Mouse (Mus musculus): ENCODE data around the gene Crip2. TPM values are rescaled to one million over a fixed set of nuclear protein-coding genes. Genes with fewer than 3 reads are reported as not detected.

The Crip2 gene
- polyA plus RNA-seq (2012; rRNA removed), result 137 and 141 TPM in 2 replicates

DNA sequence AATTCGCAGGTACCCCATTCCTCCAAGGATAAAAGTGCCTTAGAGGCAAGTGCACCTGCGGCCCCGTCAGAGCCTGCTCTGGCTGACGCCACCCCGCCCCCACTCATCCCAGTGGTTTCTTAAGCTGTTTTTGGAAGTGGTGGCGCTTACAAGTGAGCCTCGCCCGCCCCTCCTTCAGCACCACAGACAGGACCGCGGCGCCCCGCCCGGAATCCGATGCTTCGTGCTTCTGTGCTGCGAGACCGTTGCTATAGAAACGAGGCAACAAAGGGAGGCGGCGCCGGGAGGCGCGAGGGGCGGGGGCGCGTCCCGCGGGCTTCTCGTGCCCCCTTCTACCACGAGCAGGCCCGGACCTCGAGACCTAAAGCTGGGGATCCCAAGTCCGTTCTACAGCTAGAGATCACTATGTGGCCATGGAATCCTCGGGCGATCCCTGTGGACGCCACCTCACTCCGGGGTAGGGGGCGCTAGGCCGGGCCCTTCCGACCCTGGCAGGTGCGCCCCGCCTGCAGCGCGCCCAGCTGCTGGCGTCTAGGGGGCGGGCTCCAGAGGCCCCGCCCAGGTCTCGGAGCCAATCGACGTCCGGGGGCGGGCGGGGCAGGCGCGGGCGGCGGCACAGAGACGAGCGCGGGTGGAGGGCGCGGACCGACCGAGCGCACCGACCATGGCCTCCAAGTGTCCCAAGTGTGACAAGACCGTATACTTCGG is at the start of gene Crip2:
Crip2 (plus strand) TSS at position 329 of the 708 bp plus-strand sequence.
- Histone ChIP-seq H3K27ac (ENCODE audit: insufficient read depth, low read length) (peak within 1 kb of the TSS; percentile 56), H3K36me3 (ENCODE audit: control insufficient read depth, insufficient read depth, low read length) (peaks cover 14% of the 10 kb centered on the region), H3K4me3 (ENCODE audit: extremely low read depth, insufficient read depth, insufficient read length) (peak within 1 kb of the TSS; percentile 61), H3K4me1 (ENCODE audit: control insufficient read depth, insufficient read depth, insufficient read length) (peaks cover 9% of the 10 kb centered on the region; the same call in 1 of the 2 replicates), H3K27me3 (ENCODE audit: control insufficient read depth, insufficient read depth, low read length) (0 out of 2 replicates have a peak, but pooled peaks cover 3% of the 10 kb centered on the region)
- TF ChIP-seq CTCF (IDR thresholded peaks at IDR 0.05; ENCODE audit: extremely low read depth, insufficient read depth, insufficient read length, insufficient replicate concordance), result no peak
- TF ChIP-seq POLR2A (IDR thresholded peaks at IDR 0.05; ENCODE audit: low read depth, low read length), result no peak
- WGBS, result 2% methylated on average over 68 of the region's 68 CpGs
- DNase-seq (ENCODE audit: low read depth in 1 of 2, low spot score in 2 of 2), result peak; percentile 73 to 79

DNA sequence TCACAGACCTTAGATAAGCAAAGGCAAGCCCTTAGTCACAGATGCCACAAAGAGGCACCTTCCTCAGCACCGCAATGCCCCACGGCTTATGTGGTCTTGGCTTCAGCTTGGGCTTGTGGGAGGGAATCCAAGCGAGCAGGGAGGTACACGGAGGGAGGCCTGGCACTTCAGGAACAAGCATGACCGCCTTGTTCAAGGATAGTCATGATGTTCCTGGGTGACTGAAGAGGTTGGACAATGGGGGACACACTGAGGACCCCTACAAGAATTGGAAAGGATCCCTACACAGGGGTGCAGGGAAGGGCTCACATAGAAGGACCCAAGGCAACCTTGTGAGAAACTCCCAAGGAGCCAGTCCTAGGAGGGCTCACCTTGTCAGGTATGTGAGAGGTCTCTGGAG is 43.0 kb upstream of the Crip2 start:
- 87% methylated on average over 5 of the region's 5 CpGs for WGBS
- Histone ChIP-seq H3K27ac (ENCODE audit: insufficient read depth, low read length) (no peak overlapping the region), H3K27me3 (ENCODE audit: control insufficient read depth, insufficient read depth, low read length) (no peaks in the 10 kb centered on the region; the same call in 1 of the 2 replicates), H3K36me3 (ENCODE audit: control insufficient read depth, insufficient read depth, low read length) (no peaks in the 10 kb centered on the region), H3K4me3 (ENCODE audit: extremely low read depth, insufficient read depth, insufficient read length) (no peak overlapping the region), H3K4me1 (ENCODE audit: control insufficient read depth, insufficient read depth, insufficient read length) (peaks cover 17% of the 10 kb centered on the region; the same call in 1 of the 2 replicates)
- TF ChIP-seq CTCF (IDR thresholded peaks at IDR 0.05; ENCODE audit: extremely low read depth, insufficient read depth, insufficient read length, insufficient replicate concordance), result no peak
- no peak for TF ChIP-seq POLR2A (IDR thresholded peaks at IDR 0.05; ENCODE audit: low read depth, low read length)
- DNase-seq (ENCODE audit: low read depth in 1 of 2, low spot score in 2 of 2), result no peak

DNA sequence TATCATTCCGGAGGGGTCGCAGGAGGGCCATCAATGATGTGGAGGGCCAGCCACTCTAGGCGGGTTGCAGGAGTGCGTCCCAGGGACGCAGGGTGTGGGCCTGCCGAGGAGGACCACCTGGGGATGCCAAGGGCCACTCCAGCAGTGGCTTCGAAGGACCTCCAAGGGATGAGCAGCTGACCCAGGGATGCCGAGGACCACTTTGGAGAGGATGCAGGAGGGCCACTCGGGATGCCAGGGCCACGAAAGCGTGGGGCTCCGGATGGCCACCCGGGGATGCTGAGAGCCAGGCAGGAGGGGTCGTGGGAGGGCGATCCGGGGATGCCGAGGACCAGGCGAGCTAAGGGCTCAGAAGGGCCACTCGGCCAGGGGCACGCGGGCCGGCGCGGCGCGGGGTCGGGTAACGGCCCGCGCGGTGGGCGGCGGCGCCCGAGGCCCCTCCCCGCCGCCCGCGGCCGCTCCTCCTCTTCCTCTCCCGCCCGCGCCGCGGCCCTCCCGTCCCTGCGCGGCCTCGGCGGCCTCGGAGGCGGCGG is 42.2 kb upstream of the Crip2 start, which contains the start of gene Mta1:
Mta1 (plus strand) TSS at position 530 of the 533 bp plus-strand sequence.
- peak in 1 of 2 experiments; percentile 37 for DNase-seq (ENCODE audit: low read depth in 1 of 2, low spot score in 2 of 2)
- 10% methylated on average over 34 of the region's 53 CpGs for WGBS
- TF ChIP-seq CTCF (IDR thresholded peaks at IDR 0.05; ENCODE audit: extremely low read depth, insufficient read depth, insufficient read length, insufficient replicate concordance) (no peak), POLR2A (IDR thresholded peaks at IDR 0.05; ENCODE audit: low read depth, low read length) (no peak)
- Histone ChIP-seq H3K4me3 (ENCODE audit: extremely low read depth, insufficient read depth, insufficient read length) (peak within 1 kb of the TSS; percentile 76), H3K27me3 (ENCODE audit: control insufficient read depth, insufficient read depth, low read length) (no peaks in the 10 kb centered on the region; the same call in 1 of the 2 replicates), H3K36me3 (ENCODE audit: control insufficient read depth, insufficient read depth, low read length) (no peaks in the 10 kb centered on the region), H3K27ac (ENCODE audit: insufficient read depth, low read length) (peak within 1 kb of the TSS; percentile 24; the same call in 1 of the 2 replicates), H3K4me1 (ENCODE audit: control insufficient read depth, insufficient read depth, insufficient read length) (peaks cover 17% of the 10 kb centered on the region; the same call in 1 of the 2 replicates)

DNA sequence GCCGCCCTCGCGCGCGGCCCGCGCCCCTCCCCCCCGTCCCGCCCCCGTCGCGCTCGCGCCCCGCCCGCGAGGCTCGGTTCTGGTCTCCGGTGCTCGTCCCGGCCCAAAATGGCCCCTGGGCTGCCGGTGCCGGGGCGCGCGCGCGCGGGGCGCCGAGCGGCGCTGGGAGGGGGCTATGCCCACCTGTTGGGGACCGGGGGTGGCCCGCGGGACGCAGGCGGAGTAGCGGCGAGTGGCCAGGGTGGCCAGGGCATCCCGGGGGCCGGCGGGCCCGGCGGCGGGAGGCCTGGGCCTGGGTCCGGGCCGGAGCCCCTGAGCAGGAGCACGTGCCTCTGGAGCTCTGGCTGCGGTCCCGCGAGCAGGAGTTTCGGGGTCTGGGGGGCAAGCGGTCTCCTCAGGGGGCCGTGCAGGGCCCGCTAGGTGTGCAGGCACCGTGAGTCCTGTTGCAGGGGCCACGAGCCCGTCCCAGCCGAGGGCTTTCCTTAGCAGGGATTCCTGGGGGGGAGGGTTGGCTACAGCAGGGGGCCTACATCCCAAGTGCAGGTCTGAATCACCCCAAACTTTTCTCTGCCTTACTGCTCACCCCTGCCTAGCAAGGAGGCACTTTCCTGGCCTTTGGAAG is 41.4 kb upstream of the Crip2 start:
- Histone ChIP-seq H3K27me3 (ENCODE audit: control insufficient read depth, insufficient read depth, low read length) (no peaks in the 10 kb centered on the region; the same call in 1 of the 2 replicates), H3K4me3 (ENCODE audit: extremely low read depth, insufficient read depth, insufficient read length) (peak overlapping the region; percentile 73), H3K27ac (ENCODE audit: insufficient read depth, low read length) (0 out of 2 replicates have a peak overlapping the region, but pooled peaks have one; percentile 24), H3K36me3 (ENCODE audit: control insufficient read depth, insufficient read depth, low read length) (no peaks in the 10 kb centered on the region), H3K4me1 (ENCODE audit: control insufficient read depth, insufficient read depth, insufficient read length) (peaks cover 17% of the 10 kb centered on the region; the same call in 1 of the 2 replicates)
- WGBS, result 2% methylated on average over 57 of the region's 60 CpGs
- no peak for TF ChIP-seq POLR2A (IDR thresholded peaks at IDR 0.05; ENCODE audit: low read depth, low read length)
- no peak for TF ChIP-seq CTCF (IDR thresholded peaks at IDR 0.05; ENCODE audit: extremely low read depth, insufficient read depth, insufficient read length, insufficient replicate concordance)
- peak in 1 of 2 experiments; percentile 10 for DNase-seq (ENCODE audit: low read depth in 1 of 2, low spot score in 2 of 2)

DNA sequence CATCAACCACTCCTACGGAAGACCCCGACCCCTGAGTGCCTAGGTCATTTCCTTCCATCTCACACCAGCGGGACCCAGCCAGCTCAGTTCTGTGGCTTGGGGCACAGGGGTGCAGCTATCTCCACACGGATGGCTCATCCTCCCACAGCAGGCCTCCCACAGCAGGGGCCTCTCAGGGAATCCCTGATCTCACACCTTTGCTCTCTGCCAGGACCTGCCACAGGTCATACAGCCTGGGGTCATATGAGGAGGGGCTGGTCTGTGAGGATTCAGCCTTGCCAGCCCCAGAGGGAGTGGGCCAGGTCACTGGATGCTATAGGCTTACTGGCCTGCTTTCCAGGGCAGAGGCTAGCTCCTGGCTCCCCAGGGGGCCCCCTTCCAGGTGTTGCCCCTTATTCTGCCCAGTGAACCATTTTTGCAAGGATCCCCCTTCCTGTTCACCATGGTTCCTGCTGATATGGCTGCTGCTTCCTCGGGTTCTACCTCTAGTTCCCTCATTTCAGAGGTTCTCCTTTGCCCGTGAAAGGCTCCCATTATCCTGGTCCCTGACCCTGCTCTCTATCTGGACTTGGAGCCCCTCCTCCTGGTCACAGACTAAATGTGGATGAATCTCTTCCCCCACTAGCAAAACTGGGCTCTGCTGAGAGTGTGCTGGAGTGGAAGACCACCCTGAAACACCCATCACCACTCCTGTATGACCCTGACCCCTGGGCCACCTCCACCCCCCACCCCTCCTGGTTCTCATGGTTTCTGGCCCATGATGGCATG is 40.4 kb upstream of the Crip2 start:
- Histone ChIP-seq H3K27ac (ENCODE audit: insufficient read depth, low read length) (no peak overlapping the region), H3K4me1 (ENCODE audit: control insufficient read depth, insufficient read depth, insufficient read length) (peaks cover 17% of the 10 kb centered on the region; the same call in 1 of the 2 replicates), H3K27me3 (ENCODE audit: control insufficient read depth, insufficient read depth, low read length) (no peaks in the 10 kb centered on the region; the same call in 1 of the 2 replicates), H3K36me3 (ENCODE audit: control insufficient read depth, insufficient read depth, low read length) (no peaks in the 10 kb centered on the region), H3K4me3 (ENCODE audit: extremely low read depth, insufficient read depth, insufficient read length) (no peak overlapping the region)
- 32% methylated on average over 6 of the region's 6 CpGs for WGBS
- no peak for TF ChIP-seq CTCF (IDR thresholded peaks at IDR 0.05; ENCODE audit: extremely low read depth, insufficient read depth, insufficient read length, insufficient replicate concordance)
- no peak for TF ChIP-seq POLR2A (IDR thresholded peaks at IDR 0.05; ENCODE audit: low read depth, low read length)
- DNase-seq (ENCODE audit: low read depth in 1 of 2, low spot score in 2 of 2), result no peak

DNA sequence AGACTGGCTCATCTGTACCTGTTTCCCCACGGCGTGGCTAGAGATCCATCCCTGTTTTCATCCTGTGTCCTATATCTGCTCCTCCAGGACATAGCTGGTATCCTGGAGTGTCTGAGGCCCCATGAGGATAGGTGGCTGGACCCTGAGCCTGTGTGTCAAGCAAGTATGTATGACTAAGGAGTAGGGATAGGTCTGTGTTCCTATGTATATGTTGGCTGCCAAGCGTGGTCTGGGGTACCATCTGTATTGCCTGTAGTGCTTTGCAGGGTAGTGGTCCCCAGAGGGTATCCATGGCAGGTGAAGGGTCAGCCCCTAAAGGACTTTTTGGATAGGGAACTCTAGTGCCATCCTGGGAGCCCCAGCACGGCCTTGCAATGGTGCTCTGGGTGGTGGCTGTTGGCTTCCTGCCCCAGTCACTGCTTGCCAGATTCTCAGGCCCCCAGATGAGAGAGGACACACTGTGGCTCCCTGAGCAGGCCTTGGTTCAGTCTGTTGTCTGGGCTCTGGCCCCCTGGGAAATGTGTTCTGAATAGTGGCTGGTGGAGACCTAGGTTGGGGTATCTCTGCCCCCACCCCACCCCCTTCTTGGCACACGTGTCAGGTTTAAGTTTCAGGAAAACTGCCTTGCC is 39.5 kb upstream of the Crip2 start:
- H3K36me3 ChIP-seq (ENCODE audit: control insufficient read depth, insufficient read depth, low read length), result no peaks in the 10 kb centered on the region
- H3K4me3 ChIP-seq (ENCODE audit: extremely low read depth, insufficient read depth, insufficient read length), result no peak overlapping the region
- no peaks in the 10 kb centered on the region; the same call in 1 of the 2 replicates for H3K27me3 ChIP-seq (ENCODE audit: control insufficient read depth, insufficient read depth, low read length)
- TF ChIP-seq CTCF (IDR thresholded peaks at IDR 0.05; ENCODE audit: extremely low read depth, insufficient read depth, insufficient read length, insufficient replicate concordance) (no peak), POLR2A (IDR thresholded peaks at IDR 0.05; ENCODE audit: low read depth, low read length) (no peak)
- WGBS, result 60% methylated on average over 5 of the region's 5 CpGs
- peaks cover 17% of the 10 kb centered on the region; the same call in 1 of the 2 replicates for H3K4me1 ChIP-seq (ENCODE audit: control insufficient read depth, insufficient read depth, insufficient read length)
- no peak for DNase-seq (ENCODE audit: low read depth in 1 of 2, low spot score in 2 of 2)
- no peak overlapping the region for H3K27ac ChIP-seq (ENCODE audit: insufficient read depth, low read length)

Data from spleen, adult 2 months (tissue).